Mouse (Mus musculus): ENCODE results near the gene Zbtb1.

DNA sequence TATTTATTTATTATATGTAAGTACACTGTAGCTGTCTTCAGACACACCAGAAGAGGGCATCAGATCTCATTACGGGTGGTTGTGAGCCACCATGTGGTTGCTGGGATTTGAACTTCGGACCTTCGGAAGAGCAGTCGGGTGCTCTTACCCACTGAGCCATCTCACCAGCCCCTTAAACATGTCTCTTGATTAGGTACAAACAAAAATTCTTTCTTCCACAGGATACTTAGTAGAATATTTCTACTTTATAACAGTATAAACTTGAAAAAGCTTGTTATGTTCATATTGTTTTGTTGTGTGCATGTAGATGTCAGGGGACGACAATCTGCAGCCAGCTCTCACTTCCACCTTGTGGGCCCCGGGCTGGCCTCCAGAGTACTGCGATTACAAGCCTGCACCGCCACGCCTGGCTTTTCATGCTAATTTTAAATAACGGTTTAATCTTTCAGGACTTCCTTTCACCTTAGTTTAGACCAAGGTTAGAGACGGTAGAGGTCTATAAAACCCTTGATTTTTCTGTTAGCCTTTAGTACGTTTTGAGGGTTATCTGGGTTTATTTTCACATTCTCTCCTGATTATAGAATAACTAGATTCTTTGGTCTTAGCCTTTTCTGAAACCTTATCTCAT is 45.4 kb downstream of the Zbtb1 start:
- TF ChIP-seq POLR2A (IDR thresholded peaks at IDR 0.05; ENCODE audit: extremely low read depth, insufficient read depth, low read length) (no peak), CTCF (IDR thresholded peaks at IDR 0.05; ENCODE audit: extremely low read depth, insufficient read depth, low read length) (no peak)

Measured in cortical plate, adult 2 months (tissue).